ENCODE assay signal across 7 mouse cellular contexts in genomic region chr9:65578801-65579249, GRCm38 (mm10). TPM values are rescaled to one million over a fixed set of nuclear protein-coding genes. Genes with fewer than 3 reads are reported as not detected.
DNase-seq lines count a peak whose midpoint lies in the region; ATAC-seq and TF ChIP-seq lines count a peak whose summit lies in the region.

No protein-coding gene starts in this region.

- no peak for ATAC-seq in embryonic facial prominence, embryonic 12.5 days (ENCODE audit: insufficient number of reproducible peaks, insufficient read depth, low FRiP score, low TSS enrichment)
- ATAC-seq in limb, embryonic 12.5 days (ENCODE audit: insufficient number of reproducible peaks, insufficient read depth, low FRiP score, low TSS enrichment, low read depth), result no peak
- ATAC-seq in midbrain, embryonic 13.5 days, result no peak

- peak overlapping the region; percentile 86 for H3K9ac ChIP-seq in MEL (ENCODE audit: control insufficient read depth, low read depth, low read length, poor library complexity, severe bottlenecking)
- peak overlapping the region; percentile 75; the same call in 1 of the 2 replicates for H3K9ac ChIP-seq in embryonic facial prominence, embryonic 12.5 days
- H3K9ac ChIP-seq in limb, embryonic 12.5 days (replicated peaks), result 0 out of 2 replicates have a peak overlapping the region, but pooled peaks have one; percentile 73
- H3K9ac ChIP-seq in midbrain, embryonic 13.5 days (replicated peaks), result no peak overlapping the region

- no peak for TF ChIP-seq CTCF in MEL (IDR thresholded peaks at IDR 0.05 in 2 of 3, conservative IDR thresholded peaks at IDR 0.05 in 1 of 3; ENCODE audit: control insufficient read depth in 1 of 3, insufficient read depth in 1 of 3, low read depth in 2 of 3, low read length in 3 of 3, poor library complexity in 1 of 3, severe bottlenecking in 1 of 3)

- peaks cover 15% of the 10 kb centered on the region for H3K79me2 ChIP-seq in MEL (ENCODE audit: control insufficient read depth, insufficient read depth, low read length, poor library complexity)

- H3K36me3 ChIP-seq in MEL (ENCODE audit: control insufficient read depth in 1 of 2, insufficient read depth in 2 of 2, low read length in 2 of 2), result peaks cover 0 to 39% of the 10 kb centered on the region in 2 experiments; a peak in 2 of 4 replicates
- H3K36me3 ChIP-seq in embryonic facial prominence, embryonic 12.5 days, result no peaks in the 10 kb centered on the region
- H3K36me3 ChIP-seq in limb, embryonic 12.5 days, result no peaks in the 10 kb centered on the region
- no peaks in the 10 kb centered on the region for H3K36me3 ChIP-seq in midbrain, embryonic 13.5 days

- H3K4me1 ChIP-seq in MEL (ENCODE audit: control insufficient read depth in 1 of 2, insufficient read depth in 2 of 2, low read length in 2 of 2), result peaks cover 13 to 45% of the 10 kb centered on the region in 2 experiments
- H3K4me1 ChIP-seq in embryonic facial prominence, embryonic 12.5 days, result peaks cover 37% of the 10 kb centered on the region
- peaks cover 50% of the 10 kb centered on the region for H3K4me1 ChIP-seq in limb, embryonic 12.5 days (replicated peaks)
- H3K4me1 ChIP-seq in midbrain, embryonic 13.5 days (replicated peaks), result peaks cover 45% of the 10 kb centered on the region

- TF ChIP-seq RAD21 in MEL (IDR thresholded peaks at IDR 0.05; ENCODE audit: low read depth, low read length), result no peak

- WGBS in embryonic facial prominence, embryonic 12.5 days, result 53% methylated on average over 9 of the region's 9 CpGs
- WGBS in limb, embryonic 12.5 days, result 54% methylated on average over 9 of the region's 9 CpGs
- WGBS in midbrain, embryonic 13.5 days, result 64% methylated on average over 9 of the region's 9 CpGs

- peak overlapping the region; percentile 70 for H3K4me2 ChIP-seq in embryonic facial prominence, embryonic 12.5 days (replicated peaks)
- peak overlapping the region; percentile 67 for H3K4me2 ChIP-seq in limb, embryonic 12.5 days
- peak overlapping the region; percentile 70 for H3K4me2 ChIP-seq in midbrain, embryonic 13.5 days (replicated peaks)

- no peaks in the 10 kb centered on the region for H3K27me3 ChIP-seq in MEL (ENCODE audit: control insufficient read depth in 1 of 2, insufficient read depth in 2 of 2, low read length in 2 of 2)
- no peaks in the 10 kb centered on the region for H3K27me3 ChIP-seq in embryonic facial prominence, embryonic 12.5 days
- H3K27me3 ChIP-seq in limb, embryonic 12.5 days, result no peaks in the 10 kb centered on the region
- no peaks in the 10 kb centered on the region for H3K27me3 ChIP-seq in midbrain, embryonic 13.5 days

- H3K4me3 ChIP-seq in MEL (ENCODE audit: control insufficient read depth in 1 of 2, insufficient read depth in 1 of 2, low read depth in 2 of 2, low read length in 2 of 2), result peak overlapping the region; percentile 73 to 91
- H3K4me3 ChIP-seq in embryonic facial prominence, embryonic 12.5 days, result peak overlapping the region; percentile 59
- peak overlapping the region; percentile 55 for H3K4me3 ChIP-seq in limb, embryonic 12.5 days (replicated peaks)
- peak overlapping the region; percentile 55; the same call in 1 of the 2 replicates for H3K4me3 ChIP-seq in midbrain, embryonic 13.5 days (replicated peaks)

- peak overlapping the region; percentile 88 for H3K27ac ChIP-seq in MEL (ENCODE audit: control insufficient read depth, low read depth, low read length)
- no peak overlapping the region for H3K27ac ChIP-seq in embryonic facial prominence, embryonic 12.5 days
- H3K27ac ChIP-seq in limb, embryonic 12.5 days, result peak overlapping the region; percentile 9; the same call in 1 of the 2 replicates
- no peak overlapping the region for H3K27ac ChIP-seq in midbrain, embryonic 13.5 days

- peak; percentile 96 for DNase-seq in MEL (ENCODE audit: low read depth, low spot score)
- DNase-seq in heart, postnatal 4 days, result peak; percentile 52
- DNase-seq in thymus, postnatal 14 days, result peak; percentile 53
- no peak for DNase-seq in cerebellum, adult 11 months

- H3K9me3 ChIP-seq in MEL (replicated peaks; ENCODE audit: insufficient read depth, low read length), result no peaks in the 10 kb centered on the region
- H3K9me3 ChIP-seq in embryonic facial prominence, embryonic 12.5 days, result no peaks in the 10 kb centered on the region
- H3K9me3 ChIP-seq in limb, embryonic 12.5 days, result no peaks in the 10 kb centered on the region
- H3K9me3 ChIP-seq in midbrain, embryonic 13.5 days, result no peaks in the 10 kb centered on the region

- peak; percentile 76 to 87 for TF ChIP-seq EP300 in MEL (IDR thresholded peaks at IDR 0.05; ENCODE audit: low read depth in 1 of 2, low read length in 2 of 2)

- TF ChIP-seq POLR2A in MEL (IDR thresholded peaks at IDR 0.05; ENCODE audit: control insufficient read depth in 1 of 2, insufficient read depth in 1 of 2, low read depth in 1 of 2, low read length in 2 of 2, poor library complexity in 1 of 2), result peak in 1 of 2 experiments; percentile 65; a peak in 2 of 4 replicates

TF ChIP-seq in MEL, 35 proteins besides CTCF, POLR2A, EP300 and RAD21 (continues in another document):
- TF ChIP-seq MYC (IDR thresholded peaks at IDR 0.05; ENCODE audit: low read depth, low read length) (peak; percentile 61; the same call in 1 of the 2 replicates), TCF12 (IDR thresholded peaks at IDR 0.05; ENCODE audit: low read depth, low read length) (peak; percentile 78), CHD1 (IDR thresholded peaks at IDR 0.05; ENCODE audit: low read depth, low read length) (no peak), ETS1 (IDR thresholded peaks at IDR 0.05; ENCODE audit: low read depth, low read length) (peak; percentile 92), USF1 (IDR thresholded peaks at IDR 0.05; ENCODE audit: low read depth, low read length) (no peak), BHLHE40 (IDR thresholded peaks at IDR 0.05; ENCODE audit: borderline replicate concordance, low read depth, low read length) (peak; percentile 50; the same call in 1 of the 2 replicates), POLR2AphosphoS5 (IDR thresholded peaks at IDR 0.05; ENCODE audit: borderline replicate concordance, low read depth, low read length) (0 out of 2 replicates have a peak, but pooled peaks have one; percentile 49), RCOR1 (IDR thresholded peaks at IDR 0.05; ENCODE audit: low read depth, low read length) (0 out of 2 replicates have a peak, but pooled peaks have one; percentile 64), ZNF384 (IDR thresholded peaks at IDR 0.05; ENCODE audit: low read depth, low read length) (no peak), POLR2AphosphoS2 (IDR thresholded peaks at IDR 0.05; ENCODE audit: low read length) (0 out of 2 replicates have a peak, but pooled peaks have one; percentile 40), TBP (IDR thresholded peaks at IDR 0.05; ENCODE audit: low read depth, low read length) (peak; percentile 78), ELF1 (IDR thresholded peaks at IDR 0.05; ENCODE audit: low read depth, low read length) (peak; percentile 69), MXI1 (IDR thresholded peaks at IDR 0.05; ENCODE audit: low read depth, low read length) (peak; percentile 62), HCFC1 (IDR thresholded peaks at IDR 0.05; ENCODE audit: low read depth, low read length) (peak; percentile 72), NRF1 (IDR thresholded peaks at IDR 0.05; ENCODE audit: insufficient read depth, low read depth, low read length, poor library complexity, severe bottlenecking) (no peak), MAX (IDR thresholded peaks at IDR 0.05; ENCODE audit: low read length) (0 out of 2 replicates have a peak, but pooled peaks have one; percentile 47), MAZ (IDR thresholded peaks at IDR 0.05; ENCODE audit: low read depth, low read length) (peak; percentile 71; the same call in 1 of the 2 replicates), NELFE (IDR thresholded peaks at IDR 0.05; ENCODE audit: low read depth, low read length) (peak; percentile 61)

RNA-seq across cellular contexts. Expression of gene Plekho2, which starts 1.0 kb away (rescaled TPM):
- 7.6 and 8.6 TPM in 2 replicates for total RNA-seq in MEL (2012; rRNA removed)
- polyA plus RNA-seq in MEL (2012; ENCODE audit: insufficient read depth in 1 of 2, insufficient read length in 2 of 2, low read depth in 1 of 2, low replicate concordance in 2 of 2, missing spikeins in 1 of 2), result 10 to 100 TPM in 1 of 2 experiments, not detected in 1; 12.9 TPM
- polyA plus RNA-seq in embryonic facial prominence, embryonic 12.5 days (2016; fragmentation: Nextera tagmentation; extraction: Ambion mirVana), result 14.6 TPM in 2 replicates
- total RNA-seq in heart, postnatal 4 days (2021), result 10 to 100 TPM; 17.9 to 19.4 TPM
- 12.2 and 15.0 TPM in 2 replicates for polyA plus RNA-seq in limb, embryonic 12.5 days (2016; fragmentation: Nextera tagmentation; extraction: Ambion mirVana)
- polyA plus RNA-seq in midbrain, embryonic 13.5 days (2015; fragmentation: Nextera tagmentation; extraction: Ambion mirVana), result 5.6 and 5.9 TPM in 2 replicates

RNA-seq across cellular contexts. Expression of gene Pif1, which starts 8.1 kb away (rescaled TPM):
- total RNA-seq in MEL (2012; rRNA removed), result 15.5 and 22.5 TPM in 2 replicates
- polyA plus RNA-seq in MEL (2012; ENCODE audit: insufficient read depth in 1 of 2, insufficient read length in 2 of 2, low read depth in 1 of 2, low replicate concordance in 2 of 2, missing spikeins in 1 of 2), result 10 to 100 TPM in 1 of 2 experiments, not detected in 1; 14.9 TPM
- 21.8 and 24.5 TPM in 2 replicates for polyA plus RNA-seq in embryonic facial prominence, embryonic 12.5 days (2016; fragmentation: Nextera tagmentation; extraction: Ambion mirVana)
- total RNA-seq in heart, postnatal 4 days (2021), result 1 to 10 TPM; 6.2 to 7.6 TPM
- 21.7 and 22.8 TPM in 2 replicates for polyA plus RNA-seq in limb, embryonic 12.5 days (2016; fragmentation: Nextera tagmentation; extraction: Ambion mirVana)
- polyA plus RNA-seq in midbrain, embryonic 13.5 days (2015; fragmentation: Nextera tagmentation; extraction: Ambion mirVana), result 8.4 and 9.7 TPM in 2 replicates

RNA-seq across cellular contexts. Expression of gene Rbpms2, which starts 50.6 kb away (rescaled TPM):
- total RNA-seq in MEL (2012; rRNA removed), result not detected in 2 replicates
- under 1 TPM in 1 of 2 experiments, not detected in 1; 0.22 TPM for polyA plus RNA-seq in MEL (2012; ENCODE audit: insufficient read depth in 1 of 2, insufficient read length in 2 of 2, low read depth in 1 of 2, low replicate concordance in 2 of 2, missing spikeins in 1 of 2)
- 16.7 and 18.7 TPM in 2 replicates for polyA plus RNA-seq in embryonic facial prominence, embryonic 12.5 days (2016; fragmentation: Nextera tagmentation; extraction: Ambion mirVana)
- total RNA-seq in heart, postnatal 4 days (2021), result 10 to 100 TPM; 89.4 to 97.0 TPM
- 16.4 and 18.3 TPM in 2 replicates for polyA plus RNA-seq in limb, embryonic 12.5 days (2016; fragmentation: Nextera tagmentation; extraction: Ambion mirVana)
- polyA plus RNA-seq in midbrain, embryonic 13.5 days (2015; fragmentation: Nextera tagmentation; extraction: Ambion mirVana), result 4.5 and 4.9 TPM in 2 replicates

RNA-seq across cellular contexts. Expression of gene Ankdd1a, which starts 58.8 kb away (rescaled TPM):
- total RNA-seq in MEL (2012; rRNA removed), result not detected in 2 replicates
- under 1 TPM in 1 of 2 experiments, not detected in 1; 0.06 TPM for polyA plus RNA-seq in MEL (2012; ENCODE audit: insufficient read depth in 1 of 2, insufficient read length in 2 of 2, low read depth in 1 of 2, low replicate concordance in 2 of 2, missing spikeins in 1 of 2)
- polyA plus RNA-seq in embryonic facial prominence, embryonic 12.5 days (2016; fragmentation: Nextera tagmentation; extraction: Ambion mirVana), result not detected in 2 replicates
- not detected for total RNA-seq in heart, postnatal 4 days (2021)
- polyA plus RNA-seq in limb, embryonic 12.5 days (2016; fragmentation: Nextera tagmentation; extraction: Ambion mirVana), result not detected in 2 replicates
- polyA plus RNA-seq in midbrain, embryonic 13.5 days (2015; fragmentation: Nextera tagmentation; extraction: Ambion mirVana), result 0.63 and 0.72 TPM in 2 replicates

Comparison
In these comparisons a context has a peak if more than half of its experiments do, and no peak if none do; other contexts are left out.
1. H3K27ac ChIP-seq: peak in MEL (single experiment) and limb, embryonic 12.5 days (single experiment); none in embryonic facial prominence, embryonic 12.5 days (single experiment) and midbrain, embryonic 13.5 days (single experiment).
2. Peak in every context shown above with its lines, with median percentiles within 50 percentile points of each other: H3K4me3 ChIP-seq and H3K4me2 ChIP-seq.